Mouse (Mus musculus) brown adipose tissue, adult 24 weeks (tissue): Measurements from ENCODE around the gene Hist1h2af. TPM values are rescaled to one million over a fixed set of nuclear protein-coding genes. Genes with fewer than 3 reads are reported as not detected.

Experiments
- H3K27ac ChIP-seq: fragments of 200-500 bp; replicated peaks from 2 replicates; pipeline ENCODE4 v1.5.1; 2012; ENCODE audit warnings: low read depth, mild to moderate bottlenecking, low read length
- H3K4me1 ChIP-seq: fragments of 200-500 bp; 2 replicates; pipeline ENCODE4 v1.6.1; 2012; ENCODE audit warnings: low read length, mixed read lengths; ENCODE audit not compliant: control insufficient read depth, insufficient read depth, insufficient read length
- H3K4me3 ChIP-seq: fragments of 200-500 bp; 2 replicates; pipeline ENCODE4 v1.5.1; 2012; ENCODE audit warnings: low read depth, mild to moderate bottlenecking, low read length, moderate library complexity; ENCODE audit not compliant: insufficient read depth
- polyA plus RNA-seq: library from polyadenylated mRNA; stranded (reverse); fragments of >200 nt; gene quantifications from 2 replicates; pipeline ENCODE4 v1.2.4, GENCODE M21; 2012; ENCODE audit not compliant: missing spikeins, insufficient read depth, insufficient read length

Hist1h2af gene
- polyA plus RNA-seq, 1 experiment = not detected

DNA sequence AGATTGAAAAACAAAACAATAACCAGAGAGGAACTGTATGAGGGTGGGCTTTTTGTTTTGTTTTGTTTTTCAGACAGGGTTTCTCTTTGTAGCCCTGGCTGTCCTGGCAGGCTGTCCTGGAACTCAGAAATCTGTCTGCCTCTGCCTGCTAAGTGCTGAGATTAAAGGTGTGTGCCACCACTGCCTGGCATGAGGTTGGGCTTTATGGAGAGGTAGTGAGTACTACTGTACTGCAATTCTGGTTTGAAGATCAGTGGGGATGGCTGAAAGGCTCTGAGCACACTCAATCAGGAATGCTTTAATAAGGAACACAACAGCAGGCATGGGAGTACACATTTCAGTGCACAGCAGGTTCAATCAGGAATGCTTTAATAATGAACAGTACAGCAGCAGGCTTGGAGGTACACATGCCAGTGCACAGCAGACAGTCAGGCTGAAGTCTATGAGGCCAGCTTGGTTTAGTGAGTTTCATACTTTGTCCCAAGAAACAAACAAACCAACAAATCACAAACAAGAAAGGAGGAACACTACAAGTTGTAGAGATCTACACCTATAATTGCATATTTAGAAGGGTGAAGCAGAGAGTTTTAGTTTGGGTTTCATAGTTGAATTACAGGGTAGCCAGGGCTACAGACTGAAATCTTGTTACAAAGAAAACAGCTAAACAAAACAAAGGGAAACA lies 49.8 kb downstream of the Hist1h2af start:
- peaks cover 11% of the 10 kb centered on the region; the same call in 1 of the 2 replicates for H3K4me1 ChIP-seq
- H3K4me3 ChIP-seq = no peak overlapping the region
- H3K27ac ChIP-seq = peak overlapping the region; percentile 41; the same call in 1 of the 2 replicates

Other genes starting within 250 kb of the Hist1h2af start
- 10.1 and 12.5 TPM in 2 replicates for gene Zfp322a, start 164.7 kb upstream of the Hist1h2af start, polyA plus RNA-seq
- 4.4 and 5.0 TPM in 2 replicates for gene Abt1, start 110.0 kb upstream of the Hist1h2af start, polyA plus RNA-seq
- not detected in 2 replicates for gene Btn1a1, start 68.0 kb upstream of the Hist1h2af start, polyA plus RNA-seq
- not detected in 2 replicates for gene Btn2a2, start 45.0 kb upstream of the Hist1h2af start, polyA plus RNA-seq
- 69.6 and 128 TPM in 2 replicates for gene Hist1h4h, start 2.9 kb upstream of the Hist1h2af start, polyA plus RNA-seq
- not detected in 2 replicates for gene Hist1h3g, start 1.5 kb downstream of the Hist1h2af start, polyA plus RNA-seq
- 1.7 and 2.3 TPM in 2 replicates for gene Hist1h2bh, start 9.5 kb downstream of the Hist1h2af start, polyA plus RNA-seq
- gene Hist1h3f, start 10.1 kb downstream of the Hist1h2af start, polyA plus RNA-seq = not detected in 2 replicates
- not detected in 2 replicates for gene Hist1h4f, start 17.7 kb downstream of the Hist1h2af start, polyA plus RNA-seq
- 0.24 and 1.1 TPM in 2 replicates for gene Hist1h1d, start 19.4 kb downstream of the Hist1h2af start, polyA plus RNA-seq
- gene Hist1h3e, start 28.5 kb downstream of the Hist1h2af start, polyA plus RNA-seq = 2.8 and 2.9 TPM in 2 replicates
- gene Hist1h2ae, start 37.3 kb downstream of the Hist1h2af start, polyA plus RNA-seq = not detected in 2 replicates
- gene Hist1h2bg, start 37.5 kb downstream of the Hist1h2af start, polyA plus RNA-seq = not detected in 2 replicates
- 4.4 TPM in 1 of 2 replicates, not detected in the other for gene Hist1h2bf, start 40.3 kb downstream of the Hist1h2af start, polyA plus RNA-seq
- not detected in 2 replicates for gene Hist1h2ad, start 40.5 kb downstream of the Hist1h2af start, polyA plus RNA-seq
- gene Hist1h3d, start 41.9 kb downstream of the Hist1h2af start, polyA plus RNA-seq = 1.1 and 2.5 TPM in 2 replicates
- not detected in 2 replicates for gene Hist1h4d, start 47.7 kb downstream of the Hist1h2af start, polyA plus RNA-seq
- gene Hist1h2be, start 87.2 kb downstream of the Hist1h2af start, polyA plus RNA-seq = 8.2 and 13.8 TPM in 2 replicates
- gene Hist1h1e, start 88.7 kb downstream of the Hist1h2af start, polyA plus RNA-seq = 4.0 TPM in 2 replicates
- 0.59 and 1.0 TPM in 2 replicates for gene Hist1h2ac, start 150.0 kb downstream of the Hist1h2af start, polyA plus RNA-seq
- 190 and 234 TPM in 2 replicates for gene Hist1h2bc, start 150.3 kb downstream of the Hist1h2af start, polyA plus RNA-seq
- not detected in 2 replicates for gene Hist1h1t, start 161.9 kb downstream of the Hist1h2af start, polyA plus RNA-seq
- gene Hist1h4c, start 164.5 kb downstream of the Hist1h2af start, polyA plus RNA-seq = 2.1 TPM in 1 of 2 replicates, not detected in the other
- 30.2 and 34.3 TPM in 2 replicates for gene Hfe, start 176.9 kb downstream of the Hist1h2af start, polyA plus RNA-seq
- gene Hist1h1c, start 204.9 kb downstream of the Hist1h2af start, polyA plus RNA-seq = 112 and 175 TPM in 2 replicates
- gene Hist1h3c, start 211.7 kb downstream of the Hist1h2af start, polyA plus RNA-seq = not detected in 2 replicates
- gene Hist1h2bb, start 212.8 kb downstream of the Hist1h2af start, polyA plus RNA-seq = not detected in 2 replicates
- not detected in 2 replicates for gene Hist1h2ab, start 217.2 kb downstream of the Hist1h2af start, polyA plus RNA-seq
- gene Hist1h3b, start 218.4 kb downstream of the Hist1h2af start, polyA plus RNA-seq = not detected in 2 replicates
- not detected in 2 replicates for gene Hist1h4b, start 223.1 kb downstream of the Hist1h2af start, polyA plus RNA-seq
- not detected in 2 replicates for gene Hist1h4a, start 227.3 kb downstream of the Hist1h2af start, polyA plus RNA-seq
- gene Hist1h3a, start 228.5 kb downstream of the Hist1h2af start, polyA plus RNA-seq = not detected in 2 replicates
- not detected in 2 replicates for gene Hist1h1a, start 229.8 kb downstream of the Hist1h2af start, polyA plus RNA-seq
- gene Trim38, start 236.0 kb downstream of the Hist1h2af start, polyA plus RNA-seq = not detected in 2 replicates